Mouse (Mus musculus) adrenal gland (tissue): ENCODE data around the gene Elovl2.
"Not testable (repeated sequence)": the region's sequence is repeated elsewhere in the genome, so short reads cannot be mapped to it uniquely, and the experiment has no call there.

Experiments
- intact Hi-C: fragments of 180-260 bp; cut with DNase I; formaldehyde crosslinking; loops from one replicate; pipeline ENCODE4 v1.15.1; 2025

Gene Elovl2

DNA sequence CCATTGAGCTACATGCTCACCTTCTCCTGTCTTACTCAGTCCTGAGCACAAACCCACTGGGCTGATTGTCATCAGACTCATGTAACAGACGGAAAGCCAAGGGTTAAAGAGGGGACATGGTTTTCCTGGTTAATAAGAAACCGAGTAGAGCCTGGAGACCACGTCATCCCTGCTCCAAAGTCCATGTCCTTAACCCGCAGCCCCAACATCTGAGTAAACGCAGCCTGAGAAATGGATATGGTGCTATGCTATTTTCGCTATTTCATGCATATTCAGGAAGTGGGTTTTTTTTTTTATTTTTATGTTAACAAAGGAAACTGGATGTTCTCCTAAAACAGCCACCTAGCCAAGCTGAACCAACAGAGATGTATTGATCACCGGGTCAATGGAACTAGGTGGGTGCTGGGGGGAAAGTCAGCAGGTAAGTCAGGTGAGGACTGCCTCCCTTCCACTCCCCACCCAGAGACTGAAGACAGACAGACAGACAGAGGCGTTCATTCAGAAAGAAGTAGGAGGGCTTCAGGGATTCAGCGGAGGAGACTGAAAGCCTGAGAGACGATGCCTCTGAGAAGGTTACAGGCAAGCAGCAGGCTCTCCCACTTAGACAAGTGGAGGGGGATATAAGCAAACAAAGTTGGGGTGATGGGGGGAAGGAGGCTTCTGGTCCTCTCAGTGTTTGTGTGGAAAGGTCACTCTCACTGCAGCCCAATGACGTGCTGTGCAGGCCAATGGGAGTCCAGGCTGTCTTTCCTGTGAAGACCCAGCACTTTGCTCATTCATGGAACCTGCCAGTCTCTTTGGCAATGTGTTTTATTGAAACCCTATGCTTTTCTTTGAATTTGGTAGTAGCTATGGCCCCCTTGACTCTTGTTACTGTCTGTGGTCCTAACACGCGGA lies 15.9 kb upstream of the Elovl2 start:
- intact Hi-C loops, result loop anchor here (2.0 to 5.0 kb wide), 2 partner anchors 151 to 394 kb away; no protein-coding TSS in a partner anchor

DNA sequence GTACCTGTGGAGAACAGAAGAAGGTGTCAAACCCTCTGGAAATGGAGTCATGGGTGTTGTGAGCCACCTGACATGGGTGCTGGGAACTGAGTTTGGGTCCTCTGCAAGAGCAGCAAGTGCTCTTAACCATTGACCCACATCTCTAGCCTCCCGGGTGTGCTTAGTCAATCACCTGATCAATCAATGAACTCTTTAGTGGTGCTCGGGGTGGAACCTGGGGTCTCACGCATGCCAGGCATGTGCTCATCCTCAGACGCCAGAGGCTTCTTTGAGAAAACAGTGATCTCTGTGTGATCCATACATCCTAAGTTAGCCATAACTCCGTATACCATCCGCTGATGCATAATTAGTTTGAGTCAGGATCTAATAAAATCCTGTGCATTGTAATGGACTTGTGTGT lies 15.0 kb upstream of the Elovl2 start:
- intact Hi-C loops, result loop anchor here (5.0 kb wide), 1 partner anchor 393 kb away; no protein-coding TSS in a partner anchor

DNA sequence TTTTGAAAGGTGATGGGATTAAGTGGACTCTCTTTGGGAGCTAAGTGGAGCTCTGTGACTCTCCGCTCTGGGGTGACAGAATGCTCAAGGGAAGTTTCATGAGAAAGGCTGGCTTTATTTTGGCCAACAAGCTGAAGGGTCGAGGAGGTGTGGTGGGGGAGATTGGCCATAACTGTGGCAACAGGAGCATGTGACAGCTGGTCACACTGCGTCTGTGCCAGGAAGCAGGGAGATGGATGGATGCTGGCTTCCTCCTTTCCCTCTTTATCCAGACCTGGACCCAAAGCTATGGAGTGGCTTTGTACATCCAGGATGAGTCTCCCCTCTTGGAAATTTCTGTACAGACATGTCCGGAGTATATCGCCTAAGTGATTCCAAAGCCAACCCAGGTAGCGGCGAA lies 13.0 kb upstream of the Elovl2 start:
- intact Hi-C loops, result no loop called here

DNA sequence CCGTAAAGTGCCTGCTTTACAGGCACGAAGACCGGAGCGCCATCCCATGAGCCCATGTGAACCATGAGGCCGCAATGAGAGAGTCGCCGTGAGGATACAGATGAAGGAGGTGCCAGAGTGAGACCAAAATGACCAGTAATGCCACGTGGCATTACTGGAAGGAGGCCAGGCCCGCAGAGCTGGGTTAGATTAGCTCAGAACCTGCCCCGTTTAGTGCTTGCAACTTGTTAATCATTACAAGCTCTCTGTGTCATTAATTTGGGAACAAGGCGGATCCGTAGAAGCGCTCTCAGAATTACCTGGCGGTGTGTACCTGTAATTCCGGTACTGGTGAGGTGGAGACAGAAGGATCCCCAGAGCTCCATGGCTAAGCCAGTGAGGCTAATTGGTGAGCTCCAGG lies 12.0 kb upstream of the Elovl2 start:
- intact Hi-C loops, result no loop called here

DNA sequence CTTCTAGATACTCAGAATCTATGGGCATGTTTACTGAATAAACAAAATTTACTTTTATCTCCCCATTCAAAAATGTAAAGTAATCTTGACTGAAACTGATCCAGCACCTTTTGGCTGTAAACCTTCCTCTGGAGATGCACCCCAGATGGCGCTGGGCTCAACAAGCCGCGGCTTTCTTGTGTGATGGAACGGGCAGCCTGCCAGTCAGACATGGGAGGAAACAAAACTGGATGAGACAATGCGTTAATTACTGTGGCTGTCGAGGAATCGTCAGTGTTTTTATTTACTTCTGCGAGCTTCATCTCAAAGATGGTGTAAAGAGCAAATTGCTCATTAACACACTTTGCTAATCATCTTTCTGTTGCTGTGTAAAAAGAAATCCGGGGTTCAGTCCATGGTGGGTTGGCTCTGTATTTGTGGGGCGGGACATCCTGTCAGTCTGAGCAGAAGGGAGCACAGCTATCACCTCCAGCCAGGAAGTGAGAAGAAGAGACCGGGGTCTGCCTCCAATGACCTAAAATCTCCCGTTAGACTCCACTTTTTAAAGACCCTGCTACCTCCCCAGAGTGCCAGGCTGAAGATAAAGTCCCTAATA lies 11.3 kb upstream of the Elovl2 start:
- intact Hi-C loops, result no loop called here

DNA sequence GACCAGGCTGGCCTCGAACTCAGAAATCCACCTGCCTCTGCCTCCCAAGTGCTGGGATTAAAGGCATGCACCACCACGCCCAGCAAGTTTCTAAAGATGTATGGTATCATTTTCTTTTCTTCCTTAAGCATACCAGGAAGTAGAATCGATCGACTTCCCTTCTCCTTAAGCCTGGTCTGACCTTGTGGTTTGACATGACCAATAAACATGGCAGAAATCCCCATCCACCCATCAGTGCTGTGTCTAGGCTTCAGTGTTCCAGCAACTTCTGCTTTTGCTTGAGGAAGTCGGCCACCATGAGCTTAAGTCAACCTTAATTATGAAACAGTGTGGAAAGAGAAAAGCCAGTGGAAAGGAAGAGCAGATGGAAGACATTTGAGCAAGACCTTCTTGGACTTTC lies 10.1 kb upstream of the Elovl2 start:
- intact Hi-C loops, result no loop called here

DNA sequence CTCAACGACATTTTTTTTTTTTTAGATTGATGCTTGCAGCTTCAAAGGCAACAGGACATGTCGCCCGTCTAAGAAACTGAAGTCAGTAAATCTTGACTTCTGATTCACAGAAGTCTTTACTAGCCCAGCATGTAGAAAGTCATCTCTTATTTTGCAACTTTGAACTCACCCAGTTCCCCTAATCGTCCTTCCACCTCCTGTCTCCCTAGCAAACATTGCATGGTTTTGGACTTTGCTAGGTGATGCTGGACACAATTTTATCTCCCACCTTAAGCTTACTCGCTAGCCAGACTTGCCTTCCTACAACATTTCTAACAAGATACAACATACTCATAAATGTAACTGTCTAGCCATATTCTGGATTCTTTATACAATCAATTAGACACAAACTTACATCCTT lies 7.9 kb upstream of the Elovl2 start:
- intact Hi-C loops, result no loop called here

DNA sequence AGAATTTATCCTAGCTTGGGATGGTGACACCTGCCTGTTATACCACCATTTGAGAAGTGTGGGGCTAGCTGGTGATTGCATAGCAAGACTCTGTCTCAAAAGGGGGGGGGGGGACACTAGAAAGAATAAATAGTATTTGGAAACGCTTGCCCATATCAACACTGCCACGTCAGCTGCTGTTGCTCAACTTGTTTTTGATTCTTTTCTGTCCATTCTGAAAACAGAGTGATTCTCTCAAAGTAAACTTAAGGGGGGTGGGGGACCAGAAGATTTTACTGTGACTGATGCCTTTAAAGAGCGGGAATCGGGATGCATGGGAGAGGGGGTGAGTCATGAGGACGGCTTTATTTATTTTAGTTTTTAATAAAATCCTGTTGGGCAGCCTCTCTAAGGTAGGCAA lies 6.3 kb upstream of the Elovl2 start:
- intact Hi-C loops, result no loop called here

DNA sequence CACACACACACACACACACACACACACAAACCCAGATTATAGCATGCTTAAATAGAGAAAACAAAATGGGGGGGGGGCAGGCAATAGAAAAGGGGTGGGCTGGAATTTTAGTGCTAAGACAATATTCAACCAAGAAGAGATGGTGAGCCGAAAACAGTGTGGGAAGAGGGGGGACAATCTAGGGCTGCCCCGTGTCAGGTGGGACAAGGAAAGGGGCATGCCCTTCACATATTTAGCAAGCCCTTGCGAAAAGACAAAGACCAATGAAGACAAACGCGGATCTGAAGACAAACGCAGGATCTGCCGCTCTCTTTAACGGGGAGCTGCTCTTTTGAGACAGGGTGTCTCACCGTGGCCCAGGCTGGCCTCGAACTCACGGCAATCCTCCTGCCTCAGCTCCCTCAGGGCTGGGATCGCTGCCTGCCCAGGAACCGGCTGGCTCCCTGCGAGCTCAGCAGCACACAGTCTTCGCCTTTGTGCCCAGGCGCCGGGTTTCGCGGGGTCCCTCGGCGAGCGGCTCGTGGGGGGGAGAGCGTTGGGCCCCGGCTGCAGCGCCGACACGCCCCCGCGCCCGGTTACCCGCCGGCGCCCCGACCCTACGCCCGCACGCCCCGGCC lies 410 bp downstream of the Elovl2 start:
- intact Hi-C loops, result no loop called here

DNA sequence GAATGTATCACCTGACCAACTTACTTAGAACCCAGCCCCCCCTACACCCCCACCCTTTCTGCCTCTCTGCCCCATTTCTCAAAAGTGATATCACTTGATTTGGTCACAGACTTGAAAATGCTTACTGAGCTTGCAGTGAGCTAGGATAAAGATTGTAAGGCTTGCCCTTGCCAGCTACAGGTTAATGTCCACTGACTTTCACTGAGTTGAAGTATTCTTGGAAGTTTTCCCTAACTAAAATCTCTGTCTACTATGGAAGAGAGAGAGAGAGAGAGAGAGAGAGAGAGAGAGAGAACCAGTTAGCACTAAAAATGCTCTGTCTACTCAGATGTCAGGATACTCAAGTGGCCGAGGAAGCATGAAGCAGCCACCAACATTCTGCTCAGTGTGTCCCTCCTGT lies 1.1 kb downstream of the Elovl2 start:
- intact Hi-C loops, result no loop called here

DNA sequence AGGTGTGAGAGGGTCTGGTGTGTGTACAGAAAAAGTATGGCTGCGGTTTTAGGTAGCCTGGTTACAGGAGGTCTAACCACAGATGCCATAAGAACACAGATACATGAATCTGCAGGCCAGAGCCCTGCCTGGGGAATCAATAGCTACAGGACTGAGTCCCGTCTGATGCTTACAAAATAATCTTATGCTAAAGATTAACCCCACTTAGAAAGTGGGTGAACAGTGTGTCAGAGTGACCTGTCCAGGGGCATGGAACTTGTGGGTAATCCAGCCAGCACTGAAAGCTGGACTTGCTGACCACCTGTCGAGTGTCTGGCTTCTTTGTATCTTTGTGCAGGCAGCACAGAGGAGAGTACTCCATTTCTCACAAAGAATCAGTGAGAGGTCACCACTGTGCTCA lies 4.0 kb downstream of the Elovl2 start:
- intact Hi-C loops, result no loop called here

DNA sequence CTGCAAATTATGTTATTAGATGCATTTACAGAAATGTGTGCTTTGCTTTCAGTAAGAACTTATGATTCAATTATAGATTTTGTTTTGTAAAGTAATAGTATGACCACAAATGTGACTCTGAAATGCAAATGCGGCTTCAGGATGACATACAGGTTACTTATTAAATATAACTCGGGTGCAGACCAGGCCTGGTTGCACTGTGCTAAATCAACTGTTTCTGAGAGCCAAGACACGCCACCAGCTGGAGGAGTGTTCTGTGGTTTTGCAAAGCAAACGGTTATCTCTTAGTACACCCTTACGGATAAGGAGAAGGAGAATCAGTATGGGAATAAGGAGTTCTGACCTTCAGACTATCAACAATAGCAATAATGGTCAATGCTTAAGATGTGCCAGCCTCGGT lies 4.5 kb downstream of the Elovl2 start:
- intact Hi-C loops, result no loop called here

DNA sequence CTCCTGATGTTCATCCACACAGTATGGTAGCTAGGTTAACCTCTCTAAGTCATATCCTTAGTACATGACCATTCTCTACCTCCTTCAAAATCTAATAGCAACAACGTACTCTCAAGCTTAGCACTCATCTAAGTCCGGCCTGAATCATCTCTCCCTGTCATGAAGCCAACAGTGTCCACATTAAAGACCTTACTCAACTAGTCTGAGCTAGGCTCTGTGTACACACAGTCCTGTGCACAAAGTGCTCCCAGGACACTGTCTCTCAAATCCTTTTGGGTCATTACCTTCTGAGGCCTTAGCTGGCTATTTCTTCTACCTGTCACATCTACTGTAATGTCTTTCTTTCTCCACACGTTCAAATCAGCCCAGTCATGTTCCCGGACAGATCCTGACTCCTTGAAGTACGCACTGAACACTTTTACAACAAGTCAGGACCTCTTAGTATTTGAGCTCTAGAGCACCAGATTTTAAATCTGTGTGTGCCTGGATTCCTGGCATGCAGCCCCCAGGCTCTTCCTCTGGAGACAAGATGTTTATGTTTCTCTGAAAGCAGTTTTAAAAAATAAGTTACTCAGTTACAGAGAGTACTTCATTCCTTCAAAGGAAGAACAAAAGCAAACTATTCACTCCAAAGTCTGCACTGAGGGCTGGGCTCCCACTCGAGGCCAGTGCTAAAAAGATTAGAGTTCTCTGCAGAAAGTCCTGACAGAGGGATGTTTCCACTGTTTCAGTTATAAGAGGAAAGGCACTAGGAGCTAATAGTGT lies 7.5 kb downstream of the Elovl2 start:
- intact Hi-C loops, result no loop called here

DNA sequence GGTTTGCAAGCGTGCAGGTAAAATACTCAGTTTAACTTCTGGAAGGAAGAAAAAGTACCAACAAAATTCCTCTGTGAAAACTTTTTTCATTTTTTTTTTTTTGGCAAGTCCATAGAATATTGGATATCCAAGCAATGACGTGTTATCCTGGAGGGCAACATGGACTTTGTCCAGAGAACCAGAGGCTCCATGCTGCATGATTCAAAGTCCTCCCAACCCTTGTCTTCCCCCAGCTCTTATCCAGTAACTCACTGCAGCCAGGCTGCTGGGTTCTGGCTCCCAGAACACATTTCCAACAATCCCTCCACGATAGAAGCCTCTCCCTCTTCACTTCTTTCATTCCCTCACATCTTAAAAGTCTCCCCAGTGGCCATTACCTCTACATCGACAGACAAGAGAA lies 8.9 kb downstream of the Elovl2 start:
- intact Hi-C loops, result no loop called here

DNA sequence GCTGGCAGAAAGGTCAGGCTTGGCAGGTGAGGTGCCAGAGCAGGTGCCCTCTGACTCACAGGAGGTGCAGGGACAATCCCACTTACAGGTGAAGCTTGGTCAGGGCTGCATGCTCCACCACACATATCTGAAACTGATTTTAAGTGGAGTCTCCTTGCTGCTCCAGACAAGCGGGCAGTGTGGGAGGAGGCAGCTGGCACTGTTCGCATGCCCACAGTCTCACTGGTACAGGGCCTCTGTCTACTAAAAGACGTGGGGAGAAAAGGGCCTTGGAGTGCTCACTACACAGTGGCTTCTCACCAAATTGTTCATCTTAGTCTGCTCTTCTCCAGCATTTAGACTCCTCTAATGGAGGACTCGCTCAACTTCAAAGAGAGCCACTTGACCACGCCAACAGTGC lies 14.0 kb downstream of the Elovl2 start:
- intact Hi-C loops, result no loop called here

DNA sequence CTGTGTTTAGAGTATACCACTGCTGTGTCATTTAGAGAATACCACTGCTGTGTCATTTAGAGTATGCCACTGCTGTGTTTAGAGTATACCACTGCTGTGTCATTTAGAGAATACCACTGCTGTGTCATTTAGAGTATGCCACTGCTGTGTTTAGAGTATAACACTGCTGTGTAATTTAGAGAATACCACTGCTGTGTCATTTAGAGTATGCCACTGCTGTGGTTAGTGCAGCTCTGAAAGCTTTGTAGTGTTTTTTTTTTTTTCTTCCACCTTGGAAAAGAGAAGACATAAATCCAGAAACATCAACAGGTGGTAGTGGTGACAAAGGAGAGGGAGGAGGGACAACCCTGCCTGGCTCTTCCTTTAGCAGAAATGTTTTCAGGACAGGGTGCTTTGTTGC lies 14.6 kb downstream of the Elovl2 start:
- intact Hi-C loops, result not testable (repeated sequence)

DNA sequence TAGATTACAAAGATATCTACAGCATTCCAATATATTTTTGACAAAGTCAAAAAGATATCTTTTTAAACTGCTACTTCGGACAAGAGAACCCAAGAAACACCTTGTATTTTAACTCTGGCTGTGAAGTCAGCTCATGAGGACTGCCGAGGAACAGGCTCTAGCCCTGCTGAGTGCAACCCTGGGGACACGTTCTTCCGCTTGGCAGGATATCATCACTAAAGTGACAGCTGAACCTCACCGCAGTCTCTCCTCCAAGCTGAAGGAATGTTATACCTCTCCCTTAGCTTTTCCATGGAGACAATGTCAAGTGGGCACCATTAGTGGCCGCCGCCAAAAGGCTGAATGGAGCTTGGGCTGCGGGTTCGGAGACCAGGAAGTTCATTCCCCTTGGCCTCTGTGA lies 16.5 kb downstream of the Elovl2 start:
- intact Hi-C loops, result no loop called here

DNA sequence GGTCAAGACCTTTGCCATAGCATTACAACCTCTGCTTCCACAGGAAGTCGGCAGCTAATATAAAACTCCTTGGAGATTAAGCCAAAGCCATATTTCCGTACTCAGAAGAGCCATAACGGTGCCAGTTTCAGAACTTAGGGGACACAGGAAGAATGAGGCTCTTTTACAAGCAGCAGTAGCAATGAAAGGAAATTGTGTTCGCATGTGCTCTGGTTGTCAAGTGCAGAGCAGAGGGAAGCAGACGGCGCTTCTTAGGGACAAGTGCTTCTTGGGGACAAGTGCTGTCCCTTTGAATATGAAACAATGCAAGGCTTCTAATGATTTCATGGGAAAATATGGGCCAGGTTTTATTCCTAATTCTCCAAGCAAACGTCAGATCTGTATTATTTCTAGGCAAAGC lies 16.9 kb downstream of the Elovl2 start:
- intact Hi-C loops, result no loop called here

DNA sequence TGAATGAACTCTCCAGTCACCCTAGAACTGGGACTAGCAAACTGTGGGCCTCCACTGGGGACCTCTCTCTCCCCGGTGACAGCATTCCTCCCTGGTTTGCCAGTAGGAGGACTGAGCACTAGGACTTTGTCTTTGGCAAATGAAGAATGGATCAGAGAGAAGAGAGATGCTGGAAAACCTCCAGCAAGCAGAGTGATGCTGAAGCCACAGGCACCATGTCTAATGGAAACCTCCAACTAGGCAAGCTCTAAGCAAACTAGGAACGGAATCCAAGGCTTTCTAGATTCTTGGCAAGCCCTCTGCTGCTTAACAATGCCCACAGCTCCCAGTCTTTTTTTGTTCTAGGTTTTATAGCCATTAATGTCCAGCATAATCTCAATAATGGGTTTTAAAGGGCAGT lies 19.3 kb downstream of the Elovl2 start:
- intact Hi-C loops, result no loop called here

DNA sequence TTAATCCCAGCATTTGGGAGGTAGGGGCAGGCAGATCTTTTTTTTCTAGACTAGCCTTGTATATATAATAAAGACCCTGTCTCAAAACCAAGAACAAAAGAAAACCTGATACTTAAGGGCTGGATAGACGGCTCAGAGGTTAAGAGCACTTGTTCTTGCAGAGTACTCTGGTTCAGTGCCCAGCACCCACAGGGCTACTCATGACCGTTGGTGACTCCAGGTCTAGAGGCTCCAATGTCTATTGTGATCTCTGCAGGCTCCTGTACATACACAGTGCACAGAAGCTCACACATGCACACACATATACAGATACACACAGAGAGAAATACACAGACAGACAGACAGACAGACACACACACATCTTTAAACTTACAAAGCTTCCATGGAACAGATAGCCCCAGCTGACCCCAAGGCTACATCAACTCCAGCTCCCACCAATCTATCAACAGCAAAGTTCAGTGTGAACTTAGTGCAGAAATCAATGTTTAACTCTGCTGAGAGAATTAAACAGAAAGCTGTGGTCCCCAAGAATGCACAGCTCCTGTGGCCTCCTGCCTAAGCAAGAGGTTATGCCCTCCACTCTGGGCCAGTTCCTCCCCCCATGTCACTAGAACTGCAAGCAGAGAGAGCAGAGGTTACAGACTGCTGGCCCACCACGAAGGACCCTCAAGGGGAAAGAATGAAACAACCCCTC lies 24.4 kb downstream of the Elovl2 start:
- intact Hi-C loops, result no loop called here

DNA sequence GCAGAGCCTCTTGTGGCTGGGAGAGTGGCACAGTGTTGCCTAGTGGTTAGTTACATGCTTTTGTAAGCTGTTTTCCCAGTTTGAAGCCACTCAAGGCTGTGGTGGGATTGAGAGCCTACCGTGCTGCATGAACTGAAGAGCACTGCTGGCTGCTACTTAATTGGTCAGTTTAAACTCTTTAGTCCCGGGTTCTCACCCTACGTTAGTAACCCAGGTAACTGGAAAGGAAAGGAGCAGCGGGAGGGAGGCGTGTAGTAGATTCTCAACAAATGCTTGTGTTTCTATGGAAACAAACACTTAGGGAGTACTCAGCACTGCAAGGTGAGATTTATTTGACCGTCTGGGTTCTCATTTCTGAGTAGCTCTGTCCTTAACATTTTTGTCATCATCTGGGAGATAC lies 32.3 kb downstream of the Elovl2 start:
- intact Hi-C loops, result no loop called here
